Mouse (Mus musculus) adrenal gland, adult 2 months (tissue): ENCODE results near the gene Mmrn2. TPM values are rescaled to one million over a fixed set of nuclear protein-coding genes. Genes with fewer than 3 reads are reported as not detected.
"Not testable (repeated sequence)": the region's sequence is repeated elsewhere in the genome, so short reads cannot be mapped to it uniquely, and the experiment has no call there.

Experiments
- DNase-seq: peaks from one replicate; pipeline ENCODE4 v3.0.0; 2021
- polyA plus RNA-seq: library from polyadenylated mRNA; depleted of rRNA; stranded (reverse); fragments of >200 nt; gene quantifications from 2 replicates; pipeline ENCODE4 v1.2.3, GENCODE M21; 2012
- total RNA-seq, 2 experiments: library from RNA; stranded (reverse); gene quantifications; 2 replicates each; pipeline ENCODE4 v1.2.3; 2021

The Mmrn2 gene
- total and polyA plus RNA-seq, 3 experiments: 17.1 to 42.4 (median 26.5) TPM

- no peak for DNase-seq
These were observed 13.1 kb upstream of the Mmrn2 start for GRCm38 (mm10) chr14:34362135-34362534.

- peak; percentile 87 for DNase-seq
These were observed 12.4 kb upstream of the Mmrn2 start for GRCm38 (mm10) chr14:34362726-34363445.

GRCm38 (mm10) chr14:34363490-34364253, 11.6 kb upstream of the Mmrn2 start:
- peak; percentile 93 for DNase-seq

- DNase-seq: not testable (repeated sequence)
These were observed 10.8 kb upstream of the Mmrn2 start for GRCm38 (mm10) chr14:34364254-34365146.

- no peak for DNase-seq
These were observed 10.1 kb upstream of the Mmrn2 start for GRCm38 (mm10) chr14:34365147-34365507.

GRCm38 (mm10) chr14:34370203-34370602, 5.1 kb upstream of the Mmrn2 start:
- no peak for DNase-seq

GRCm38 (mm10) chr14:34370921-34371320, 4.3 kb upstream of the Mmrn2 start:
- DNase-seq: no peak

GRCm38 (mm10) chr14:34371763-34372162, 3.5 kb upstream of the Mmrn2 start:
- no peak for DNase-seq

- peak; percentile 59 for DNase-seq
These were observed 2.6 kb upstream of the Mmrn2 start for GRCm38 (mm10) chr14:34372646-34373045.

GRCm38 (mm10) chr14:34373581-34373980, 1.7 kb upstream of the Mmrn2 start:
- no peak for DNase-seq

- peak; percentile 36 for DNase-seq
These were observed 688 bp upstream of the Mmrn2 start, which contains the start of gene Sncg for GRCm38 (mm10) chr14:34374577-34374976. TSS of gene Sncg (minus strand) at chr14:34374789.

GRCm38 (mm10) chr14:34375941-34376340, 676 bp downstream of the Mmrn2 start:
- DNase-seq: no peak

- no peak for DNase-seq
These were observed 1.9 kb downstream of the Mmrn2 start for GRCm38 (mm10) chr14:34377121-34377520.

GRCm38 (mm10) chr14:34378560-34379331, 3.5 kb downstream of the Mmrn2 start:
- DNase-seq: peak; percentile 74

GRCm38 (mm10) chr14:34382921-34383704, 7.8 kb downstream of the Mmrn2 start:
- no peak for DNase-seq

GRCm38 (mm10) chr14:34393295-34393694, 18.0 kb downstream of the Mmrn2 start:
- no peak for DNase-seq

GRCm38 (mm10) chr14:34397871-34398270, 22.6 kb downstream of the Mmrn2 start:
- peak; percentile 64 for DNase-seq

- no peak for DNase-seq
These were observed 23.6 kb downstream of the Mmrn2 start for GRCm38 (mm10) chr14:34398901-34399300.

GRCm38 (mm10) chr14:34399301-34399700, 24.0 kb downstream of the Mmrn2 start:
- DNase-seq: no peak

- DNase-seq: no peak
These were observed 24.8 kb downstream of the Mmrn2 start for GRCm38 (mm10) chr14:34400021-34400420.

- peak; percentile 75 for DNase-seq
These were observed 25.9 kb downstream of the Mmrn2 start for GRCm38 (mm10) chr14:34401135-34401534.
